Comparison of ENCODE assay signal across 12 mouse cellular contexts in genomic region chr19:45614928-45615327, GRCm38 (mm10). TPM values are rescaled to one million over a fixed set of nuclear protein-coding genes. Genes with fewer than 3 reads are reported as not detected.
DNase-seq lines count a peak whose midpoint lies in the region; ATAC-seq and TF ChIP-seq lines count a peak whose summit lies in the region.
"Had no signal": no experiment of that assay in that cellular context is flagged by ENCODE, and none has a peak within 500 bp of the region (broad histone marks: within the 10 kb centered on the region; RNA-seq: fewer than 3 reads in every experiment).

No protein-coding gene starts in this region.

- no peak overlapping the region for H3K4me2 ChIP-seq in forebrain, embryonic 13.5 days
- no peak overlapping the region for H3K4me2 ChIP-seq in forebrain, embryonic 11.5 days (ENCODE audit: low read depth, low read length, severe bottlenecking)
- no peak overlapping the region for H3K4me2 ChIP-seq in liver, embryonic 14.5 days (ENCODE audit: low read depth)
- no peak overlapping the region for H3K4me2 ChIP-seq in forebrain, embryonic 15.5 days (replicated peaks)
- no peak overlapping the region for H3K4me2 ChIP-seq in intestine, postnatal 0 days (replicated peaks; ENCODE audit: low read depth)
- H3K4me2 ChIP-seq: kidney, embryonic 15.5 days; liver, embryonic 15.5 days had no signal

- H3K36me3 ChIP-seq in forebrain, embryonic 13.5 days (ENCODE audit: poor library complexity, severe bottlenecking) = no peaks in the 10 kb centered on the region
- H3K36me3 ChIP-seq in forebrain, embryonic 11.5 days (ENCODE audit: control insufficient read depth, insufficient read depth, low read length) = no peaks in the 10 kb centered on the region
- H3K36me3 ChIP-seq in liver, embryonic 14.5 days (replicated peaks; ENCODE audit: control insufficient read depth, insufficient read depth, low read depth) = no peaks in the 10 kb centered on the region
- no peaks in the 10 kb centered on the region for H3K36me3 ChIP-seq in forebrain, embryonic 15.5 days
- no peaks in the 10 kb centered on the region for H3K36me3 ChIP-seq in intestine, postnatal 0 days (ENCODE audit: control insufficient read depth, insufficient read depth)
- H3K36me3 ChIP-seq: liver, embryonic 15.5 days had no signal

- peaks cover 34% of the 10 kb centered on the region for H3K4me1 ChIP-seq in forebrain, embryonic 13.5 days
- H3K4me1 ChIP-seq in forebrain, embryonic 11.5 days (replicated peaks; ENCODE audit: control insufficient read depth, insufficient read depth, low read length) = peaks cover 22% of the 10 kb centered on the region
- H3K4me1 ChIP-seq in liver, embryonic 14.5 days (replicated peaks; ENCODE audit: control insufficient read depth in 2 of 2, insufficient read depth in 2 of 2, low read length in 1 of 2) = peaks cover 0 to 3% of the 10 kb centered on the region in 2 experiments; a peak in 3 of 4 replicates
- peaks cover 31% of the 10 kb centered on the region for H3K4me1 ChIP-seq in forebrain, embryonic 15.5 days
- no peaks in the 10 kb centered on the region for H3K4me1 ChIP-seq in intestine, postnatal 0 days (replicated peaks; ENCODE audit: control insufficient read depth, insufficient read depth, low read length)

- peaks cover 55% of the 10 kb centered on the region for H3K27me3 ChIP-seq in forebrain, embryonic 13.5 days
- H3K27me3 ChIP-seq in forebrain, embryonic 11.5 days (ENCODE audit: control insufficient read depth, insufficient read depth, low read length) = peaks cover 32% of the 10 kb centered on the region
- no peaks in the 10 kb centered on the region for H3K27me3 ChIP-seq in liver, embryonic 14.5 days (ENCODE audit: control insufficient read depth, insufficient read depth, low read length)
- H3K27me3 ChIP-seq in forebrain, embryonic 15.5 days = peaks cover 11% of the 10 kb centered on the region; the same call in 1 of the 2 replicates
- no peaks in the 10 kb centered on the region for H3K27me3 ChIP-seq in intestine, postnatal 0 days (replicated peaks; ENCODE audit: control insufficient read depth, insufficient read depth, low read length)
- H3K27me3 ChIP-seq: kidney, embryonic 15.5 days; liver, embryonic 15.5 days had no signal

- H3K9me3 ChIP-seq in forebrain, embryonic 13.5 days (replicated peaks) = no peaks in the 10 kb centered on the region
- no peaks in the 10 kb centered on the region for H3K9me3 ChIP-seq in forebrain, embryonic 11.5 days (ENCODE audit: control insufficient read depth, low read length)
- H3K9me3 ChIP-seq in liver, embryonic 14.5 days (ENCODE audit: control insufficient read depth, low read length) = no peaks in the 10 kb centered on the region
- no peaks in the 10 kb centered on the region for H3K9me3 ChIP-seq in forebrain, embryonic 15.5 days
- no peaks in the 10 kb centered on the region for H3K9me3 ChIP-seq in intestine, postnatal 0 days (ENCODE audit: control insufficient read depth)
- H3K9me3 ChIP-seq: kidney, embryonic 15.5 days; liver, embryonic 15.5 days had no signal

- WGBS in forebrain, embryonic 13.5 days = 40% methylated on average over 3 of the region's 3 CpGs
- 43% methylated on average over 3 of the region's 3 CpGs for WGBS in forebrain, embryonic 11.5 days
- WGBS in liver, embryonic 14.5 days (ENCODE audit: insufficient replicate concordance) = 64% methylated on average over 3 of the region's 3 CpGs
- 41% methylated on average over 3 of the region's 3 CpGs for WGBS in forebrain, embryonic 15.5 days
- 76% methylated on average over 3 of the region's 3 CpGs for WGBS in intestine, postnatal 0 days

- H3K4me3 ChIP-seq in forebrain, embryonic 13.5 days = no peak overlapping the region
- H3K4me3 ChIP-seq in forebrain, embryonic 11.5 days (ENCODE audit: low read depth, low read length) = no peak overlapping the region
- H3K4me3 ChIP-seq in liver, embryonic 14.5 days (ENCODE audit: insufficient read depth in 1 of 2, low read depth in 2 of 2, low read length in 2 of 2) = no peak overlapping the region
- H3K4me3 ChIP-seq in forebrain, embryonic 15.5 days = no peak overlapping the region
- no peak overlapping the region for H3K4me3 ChIP-seq in intestine, postnatal 0 days (ENCODE audit: low read depth, low read length)
- H3K4me3 ChIP-seq: heart, adult 2 months; kidney, embryonic 15.5 days; liver, embryonic 15.5 days had no signal

- peak overlapping the region; percentile 5; the same call in 1 of the 2 replicates for H3K9ac ChIP-seq in forebrain, embryonic 13.5 days
- no peak overlapping the region for H3K9ac ChIP-seq in forebrain, embryonic 11.5 days (ENCODE audit: low read length)
- H3K9ac ChIP-seq in liver, embryonic 14.5 days (replicated peaks) = no peak overlapping the region
- no peak overlapping the region for H3K9ac ChIP-seq in forebrain, embryonic 15.5 days (replicated peaks)
- no peak overlapping the region; the same call in 1 of the 2 replicates for H3K9ac ChIP-seq in intestine, postnatal 0 days (ENCODE audit: low read depth, low read length)
- H3K9ac ChIP-seq: kidney, embryonic 15.5 days; liver, embryonic 15.5 days had no signal

- no peak for ATAC-seq in forebrain, embryonic 13.5 days
- ATAC-seq in forebrain, embryonic 11.5 days (replicated peaks; ENCODE audit: low FRiP score) = no peak
- ATAC-seq in liver, embryonic 14.5 days (ENCODE audit: insufficient read depth) = 0 out of 2 replicates have a peak, but pooled peaks have one; percentile 26
- peak; percentile 55 for ATAC-seq in forebrain, embryonic 15.5 days (replicated peaks)
- ATAC-seq in intestine, postnatal 0 days = no peak

- no peak overlapping the region for H3K27ac ChIP-seq in forebrain, embryonic 13.5 days
- H3K27ac ChIP-seq in forebrain, embryonic 11.5 days (ENCODE audit: low read depth, low read length) = no peak overlapping the region
- H3K27ac ChIP-seq in liver, embryonic 14.5 days = no peak overlapping the region
- H3K27ac ChIP-seq in forebrain, embryonic 15.5 days (replicated peaks) = no peak overlapping the region
- H3K27ac ChIP-seq in intestine, postnatal 0 days (ENCODE audit: low read depth, low read length) = no peak overlapping the region
- H3K27ac ChIP-seq: heart, adult 2 months; kidney, embryonic 15.5 days; liver, embryonic 15.5 days had no signal

- DNase-seq in forebrain, embryonic 11.5 days (ENCODE audit: low spot score) = no peak
- DNase-seq in liver, embryonic 14.5 days (ENCODE audit: low read depth in 3 of 3, low spot score in 3 of 3) = no peak
- no peak for DNase-seq in liver
- DNase-seq in retina, postnatal 1 day = peak; percentile 50
- DNase-seq in kidney, postnatal 14 days = no peak
- DNase-seq: adrenal gland, postnatal 14 days; heart, adult 2 months had no signal

- TF ChIP-seq EP300 in liver, embryonic 14.5 days (IDR thresholded peaks at IDR 0.05; ENCODE audit: low read depth) = no peak

- TF ChIP-seq CTCF in liver, embryonic 14.5 days (IDR thresholded peaks at IDR 0.05; ENCODE audit: low read depth) = no peak
- no peak for TF ChIP-seq CTCF in intestine, postnatal 0 days (IDR thresholded peaks at IDR 0.05; ENCODE audit: low read depth)

RNA-seq across cellular contexts. Expression of gene Fbxw4, which starts 45.2 kb away (rescaled TPM):
- polyA plus RNA-seq in forebrain, embryonic 13.5 days (2015; fragmentation: Nextera tagmentation; extraction: Ambion mirVana) = 3.4 TPM in 2 replicates
- polyA plus RNA-seq in forebrain, embryonic 11.5 days (2014; fragmentation: Nextera tagmentation; extraction: Ambion mirVana) = 5.0 and 7.3 TPM in 2 replicates
- polyA plus RNA-seq in liver, embryonic 14.5 days (2012; rRNA removed) = 14.5 and 18.9 TPM in 2 replicates
- polyA plus RNA-seq in liver, embryonic 14.5 days (2014; fragmentation: Nextera tagmentation; extraction: Ambion mirVana) = 2.5 and 3.1 TPM in 2 replicates
- 5.0 and 5.4 TPM in 2 replicates for polyA plus RNA-seq in forebrain, embryonic 15.5 days (2015; fragmentation: Nextera tagmentation; extraction: Ambion mirVana)
- 2.6 and 3.3 TPM in 2 replicates for polyA plus RNA-seq in intestine, postnatal 0 days (2015; fragmentation: Nextera tagmentation; extraction: Ambion mirVana)

RNA-seq across cellular contexts. Expression of gene Gm17018, which starts 54.5 kb away (rescaled TPM):
- polyA plus RNA-seq in forebrain, embryonic 13.5 days (2015; fragmentation: Nextera tagmentation; extraction: Ambion mirVana) = 44.0 and 48.1 TPM in 2 replicates
- 49.7 and 53.9 TPM in 2 replicates for polyA plus RNA-seq in forebrain, embryonic 11.5 days (2014; fragmentation: Nextera tagmentation; extraction: Ambion mirVana)
- 3.5 and 7.5 TPM in 2 replicates for polyA plus RNA-seq in liver, embryonic 14.5 days (2012; rRNA removed)
- polyA plus RNA-seq in liver, embryonic 14.5 days (2014; fragmentation: Nextera tagmentation; extraction: Ambion mirVana) = 15.5 and 19.0 TPM in 2 replicates
- polyA plus RNA-seq in forebrain, embryonic 15.5 days (2015; fragmentation: Nextera tagmentation; extraction: Ambion mirVana) = 43.4 and 46.9 TPM in 2 replicates
- 24.7 and 27.1 TPM in 2 replicates for polyA plus RNA-seq in intestine, postnatal 0 days (2015; fragmentation: Nextera tagmentation; extraction: Ambion mirVana)

RNA-seq across cellular contexts. Expression of gene Poll, which starts 54.6 kb away (rescaled TPM):
- 16.2 and 16.7 TPM in 2 replicates for polyA plus RNA-seq in forebrain, embryonic 13.5 days (2015; fragmentation: Nextera tagmentation; extraction: Ambion mirVana)
- polyA plus RNA-seq in forebrain, embryonic 11.5 days (2014; fragmentation: Nextera tagmentation; extraction: Ambion mirVana) = 22.6 and 24.0 TPM in 2 replicates
- polyA plus RNA-seq in liver, embryonic 14.5 days (2012; rRNA removed) = 3.4 and 3.7 TPM in 2 replicates
- 4.1 and 5.0 TPM in 2 replicates for polyA plus RNA-seq in liver, embryonic 14.5 days (2014; fragmentation: Nextera tagmentation; extraction: Ambion mirVana)
- 14.6 and 15.5 TPM in 2 replicates for polyA plus RNA-seq in forebrain, embryonic 15.5 days (2015; fragmentation: Nextera tagmentation; extraction: Ambion mirVana)
- polyA plus RNA-seq in intestine, postnatal 0 days (2015; fragmentation: Nextera tagmentation; extraction: Ambion mirVana) = 5.8 and 6.0 TPM in 2 replicates

Comparison
In these comparisons a context has a peak if more than half of its experiments do, and no peak if none do; other contexts are left out.
1. ATAC-seq: peak in liver, embryonic 14.5 days (single experiment) and forebrain, embryonic 15.5 days (single experiment); none in forebrain, embryonic 13.5 days (single experiment), forebrain, embryonic 11.5 days (single experiment) and intestine, postnatal 0 days (single experiment).